Mouse (Mus musculus) left cerebral cortex, postnatal 36 days (tissue): ENCODE measurements around the gene Chrna1. TPM values are rescaled to one million over a fixed set of nuclear protein-coding genes. Genes with fewer than 3 reads are reported as not detected.
A peak's percentile ranks its signal among the peaks of the same experiment; 100 is the strongest.

Source experiments
- DNase-seq, 2 experiments: peaks; one replicate each; pipeline ENCODE4 v3.0.0; 2021 to 2022; ENCODE audit warnings: low spot score in 2 of 2, mixed read lengths in 1 of 2
- intact Hi-C: fragments of 180-260 bp; cut with DNase I; formaldehyde crosslinking; loops from one replicate; pipeline ENCODE4 v1.15.1; 2025
- total RNA-seq, 2 experiments: library from RNA; stranded (reverse); gene quantifications; 2 replicates each; pipeline ENCODE4 v1.2.3; 2021

The Chrna1 gene
- total RNA-seq, 2 experiments from 2014 or later: 0.09 to 0.10 TPM

- intact Hi-C loops: no loop called here
- peak; percentile 73 for DNase-seq
Measured at GRCm38 (mm10) chr2:73529356-73530330, 50.5 kb downstream of the Chrna1 start, which contains the start of gene Wipf1. TSS of gene Wipf1 (minus strand) at chr2:73529734.

- no peak for DNase-seq
- intact Hi-C loops: no loop called here
Measured at GRCm38 (mm10) chr2:73528516-73529355, 51.4 kb downstream of the Chrna1 start.

DNA sequence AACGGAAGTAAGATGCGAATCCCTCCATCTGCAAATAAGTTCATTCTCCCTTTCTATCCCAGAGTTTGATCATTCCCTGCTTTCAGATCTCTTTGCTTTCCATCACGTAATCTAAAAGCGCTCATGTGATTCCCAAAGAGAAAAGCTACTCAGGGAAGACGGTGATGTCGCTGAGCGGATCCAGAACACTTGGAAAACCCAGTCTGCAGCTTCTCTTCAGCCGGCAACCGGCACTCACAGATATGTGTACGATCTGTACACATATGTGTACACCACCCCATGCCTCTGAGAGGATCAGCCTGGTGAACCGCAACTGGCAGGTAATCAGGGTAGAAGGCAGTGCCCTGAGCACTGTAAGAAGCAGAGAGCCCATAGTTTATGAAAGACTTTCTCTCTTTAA lies 52.2 kb downstream of the Chrna1 start:
- intact Hi-C loops: no loop called here

GRCm38 (mm10) chr2:73526691-73527090 lies 53.4 kb downstream of the Chrna1 start:
- DNase-seq: no peak
- intact Hi-C loops: no loop called here

More for the DNA sequence above, 52.2 kb downstream of the Chrna1 start:
- no peak for DNase-seq

GRCm38 (mm10) chr2:73522891-73523290 lies 57.2 kb downstream of the Chrna1 start:
- no peak for DNase-seq
- intact Hi-C loops: no loop called here

DNA sequence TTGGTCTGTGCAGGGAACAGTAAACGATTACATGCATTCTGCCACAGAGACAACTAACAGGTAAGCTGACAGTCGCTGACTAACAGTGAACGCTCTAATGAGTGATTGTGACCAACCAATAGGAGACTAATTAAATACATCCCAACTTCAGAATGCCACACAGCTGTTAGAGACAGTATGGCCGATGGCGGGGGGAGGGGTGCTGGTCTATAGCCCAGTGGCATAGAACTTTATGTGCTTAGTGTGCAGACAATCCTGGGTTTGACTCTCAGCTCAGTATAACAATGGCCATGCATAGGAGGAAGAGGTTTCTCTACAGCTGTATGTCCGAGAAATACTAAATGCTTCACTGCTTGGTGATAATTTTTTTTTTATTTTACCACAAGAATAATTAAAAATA lies 57.8 kb downstream of the Chrna1 start:
- no peak for DNase-seq
- intact Hi-C loops: no loop called here

GRCm38 (mm10) chr2:73521737-73522136 lies 58.4 kb downstream of the Chrna1 start:
- DNase-seq: no peak
- intact Hi-C loops: no loop called here

DNA sequence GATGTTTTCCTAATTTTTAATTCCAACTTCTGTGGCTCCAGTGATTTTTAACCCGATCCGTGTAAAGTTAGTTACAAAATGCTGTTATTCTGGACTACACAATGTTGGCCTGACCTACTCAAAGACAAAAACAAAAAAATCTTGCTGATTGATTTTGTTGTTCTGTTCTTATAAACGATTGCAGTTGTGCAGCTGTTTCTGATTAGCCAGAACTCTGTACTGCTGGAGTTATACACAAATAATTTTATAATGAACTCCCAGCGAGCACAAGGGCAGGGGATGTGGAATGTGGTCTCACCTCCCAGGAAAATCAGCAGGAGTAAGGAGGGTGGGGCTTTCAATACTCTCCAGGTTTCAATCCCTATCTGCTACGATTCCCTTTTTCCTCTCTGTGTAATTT lies 61.2 kb downstream of the Chrna1 start:
- intact Hi-C loops: no loop called here
- no peak for DNase-seq

DNA sequence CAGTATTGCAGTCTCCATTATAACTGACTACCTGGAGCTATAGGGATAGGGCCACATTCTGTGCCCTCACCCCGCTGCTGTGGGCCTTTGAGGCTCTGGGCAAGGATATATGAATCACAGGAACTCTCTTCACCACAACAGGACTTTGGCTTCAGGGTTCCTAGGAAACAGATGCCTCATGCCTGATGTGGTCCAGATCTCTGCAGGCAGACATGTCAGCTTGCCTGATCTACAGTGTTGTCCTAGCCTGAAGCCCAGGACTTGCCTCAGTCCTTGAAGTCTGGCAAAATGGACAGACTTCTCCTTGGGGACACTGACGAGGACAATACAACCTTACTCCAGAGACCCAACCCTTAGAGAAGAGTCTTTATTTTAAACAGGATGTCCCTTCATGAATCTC lies 61.8 kb downstream of the Chrna1 start:
- no peak for DNase-seq
- intact Hi-C loops: no loop called here

GRCm38 (mm10) chr2:73514178-73514577 lies 66.0 kb downstream of the Chrna1 start:
- no peak for DNase-seq
- intact Hi-C loops: no loop called here

Other genes starting within 250 kb of the Chrna1 start
- 10 to 100 TPM; 37.9 to 41.7 TPM for gene Gpr155, start 193.8 kb downstream of the Chrna1 start, total RNA-seq
- 1 to 10 TPM; 7.7 to 8.2 TPM for gene Wipf1, start 50.6 kb downstream of the Chrna1 start, total RNA-seq
- 1,000 to 10,000 TPM; 1,550 to 1,610 TPM for gene Chn1, start 195.0 kb upstream of the Chrna1 start, total RNA-seq